Mouse (Mus musculus): ENCODE measurements around the gene Bud23.

GRCm38 (mm10) chr5:135037946-135038345, 26.8 kb downstream of the Bud23 start:
- TF ChIP-seq CHD1 (IDR thresholded peaks at IDR 0.05; ENCODE audit: low read depth, low read length) (no peak), POLR2A (IDR thresholded peaks at IDR 0.05; ENCODE audit: control insufficient read depth in 1 of 2, insufficient read depth in 1 of 2, low read depth in 1 of 2, low read length in 2 of 2, poor library complexity in 1 of 2) (no peak), CTCF (IDR thresholded peaks at IDR 0.05 in 2 of 3, conservative IDR thresholded peaks at IDR 0.05 in 1 of 3; ENCODE audit: control insufficient read depth in 1 of 3, insufficient read depth in 1 of 3, low read depth in 2 of 3, low read length in 3 of 3, poor library complexity in 1 of 3, severe bottlenecking in 1 of 3) (no peak)
